Mouse (Mus musculus) common myeloid progenitor, adult 5-6 weeks (primary cell): ENCODE measurements at regions not wholly inside any gene's neighbourhood (a gene's known extent, or its start where the extent isn't known, plus 50 kb on each side); places are given as distances from the start of the nearest gene placed in this dataset.

Source experiments
- ATAC-seq: replicated peaks from 2 replicates; pipeline ENCODE4 v1.8.0; 2016; ENCODE audit warnings: low read depth, mild to moderate bottlenecking, moderate TSS enrichment, inconsistent platforms; ENCODE audit not compliant: poor library complexity, severe bottlenecking

DNA sequence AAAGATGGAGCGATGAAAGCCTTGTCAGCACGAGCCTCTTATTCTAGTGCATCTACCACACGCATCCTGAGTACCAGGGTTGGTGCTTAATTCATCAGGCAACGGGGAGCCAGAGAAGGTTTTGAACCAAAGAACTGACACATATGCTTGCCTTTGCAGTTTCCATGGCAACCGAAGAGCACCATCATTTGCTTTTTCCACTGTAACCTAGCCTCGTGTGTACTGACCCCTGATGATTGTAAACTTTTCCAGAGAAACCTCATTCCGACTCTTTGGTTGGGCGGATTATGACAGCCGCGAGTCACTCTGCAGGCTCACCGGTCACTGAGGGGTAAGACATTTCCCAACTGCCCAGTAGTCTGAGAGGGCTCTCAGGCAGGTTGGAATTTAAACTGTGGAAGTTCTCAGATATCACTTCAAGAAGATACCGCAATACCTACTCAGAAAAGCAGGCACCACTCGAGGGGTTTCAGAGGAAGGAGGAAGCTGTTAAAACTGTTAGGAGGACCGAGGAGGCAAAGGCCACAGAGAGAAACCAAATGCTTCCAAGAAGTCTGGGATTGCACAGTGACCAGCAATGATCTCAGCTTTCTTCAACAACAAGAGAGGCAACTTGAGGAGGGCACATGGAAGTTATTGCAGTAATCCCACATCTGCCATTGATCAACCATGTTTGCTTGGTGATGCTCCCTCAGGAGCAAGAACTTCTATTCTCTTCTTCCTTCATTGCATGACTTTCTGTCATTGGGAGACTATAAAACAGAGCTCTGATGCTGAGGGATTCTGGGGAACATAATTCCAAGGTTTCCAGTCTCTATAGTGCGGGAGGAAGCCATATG is 117.8 kb downstream of the Cartpt start:
- ATAC-seq = no peak

DNA sequence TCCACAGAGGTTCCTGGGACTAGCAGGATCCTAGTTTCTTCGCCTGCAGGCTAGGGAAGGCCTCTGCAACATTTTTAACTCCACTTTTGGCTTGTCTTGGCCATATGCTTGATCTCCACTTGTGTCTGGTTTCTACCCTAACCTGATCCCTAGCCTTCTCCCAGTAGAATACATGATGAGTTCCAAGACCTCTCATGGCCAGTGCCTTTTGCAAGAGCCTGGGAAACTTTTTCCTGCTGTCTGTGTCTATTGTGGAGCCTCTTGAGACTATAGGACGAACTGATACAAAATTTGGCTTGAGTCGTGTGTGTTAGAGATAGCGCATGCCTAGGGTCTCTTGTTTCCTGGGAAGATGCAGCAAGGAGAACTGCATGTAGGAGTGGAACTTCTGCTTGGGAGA is 119.3 kb downstream of the Cartpt start:
- no peak for ATAC-seq

- no peak for ATAC-seq
These were observed 120.0 kb downstream of the Cartpt start for GRCm38 (mm10) chr13:99780751-99781460.

DNA sequence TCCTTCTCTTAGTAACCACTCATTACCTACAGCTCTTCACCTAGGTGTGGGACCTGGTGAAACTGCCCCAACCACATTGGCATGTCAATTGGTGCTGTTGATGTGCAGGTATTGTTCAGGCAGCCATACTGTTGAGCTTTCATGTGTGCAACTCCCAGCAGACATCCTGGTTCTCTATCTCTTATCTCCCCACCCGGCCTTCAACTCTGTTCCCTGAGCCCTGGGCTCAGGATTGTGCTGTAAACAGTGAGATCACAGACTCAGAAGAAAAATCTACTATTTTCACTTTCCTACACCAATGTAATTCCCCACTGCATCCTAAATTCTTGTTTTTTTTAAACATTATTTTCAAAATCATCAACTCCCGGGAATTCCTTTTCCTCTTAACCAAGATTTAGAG is 122.1 kb downstream of the Cartpt start:
- ATAC-seq = no peak

DNA sequence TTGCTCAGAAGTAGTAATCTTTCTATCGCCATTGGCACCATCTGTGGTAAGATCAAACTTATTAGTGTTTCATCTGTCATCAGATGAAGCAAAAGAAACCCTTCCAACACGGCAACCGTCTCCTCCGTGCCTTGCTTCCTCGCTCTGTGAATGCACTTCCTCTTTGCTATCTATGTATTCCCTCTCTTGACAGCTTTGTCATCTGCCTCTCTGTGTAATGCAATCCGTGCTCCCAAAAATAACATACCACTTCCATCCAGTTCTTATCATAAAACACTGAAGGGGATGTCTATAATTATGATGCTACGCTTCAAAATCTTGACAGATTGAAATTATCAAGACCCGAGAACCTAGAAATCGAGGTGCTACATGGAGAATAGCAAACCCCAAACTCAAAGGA is 123.2 kb downstream of the Cartpt start:
- ATAC-seq = no peak

- ATAC-seq = no peak
These were observed 134.9 kb downstream of the Cartpt start for GRCm38 (mm10) chr13:99765965-99766364.

DNA sequence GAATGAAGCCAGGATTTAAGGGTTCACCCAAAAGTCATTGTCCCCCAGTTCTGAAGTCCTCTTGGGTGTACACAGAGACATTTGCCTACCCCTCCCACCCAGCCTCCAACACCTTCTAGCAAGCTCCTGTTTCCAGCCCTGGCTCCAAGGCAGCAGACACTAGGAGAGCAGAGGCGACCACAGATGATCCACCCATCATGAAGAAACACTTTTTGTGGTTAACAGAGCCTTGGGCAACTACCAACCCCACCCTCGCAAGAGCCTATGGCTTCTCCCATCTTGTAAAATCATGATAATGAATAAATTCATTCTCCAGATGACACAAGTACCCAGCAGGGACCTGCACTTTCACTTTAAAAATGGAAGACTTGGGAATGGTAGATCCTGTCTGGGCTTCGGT is 136.1 kb downstream of the Cartpt start:
- no peak for ATAC-seq

- ATAC-seq = no peak
These were observed 136.7 kb downstream of the Cartpt start for GRCm38 (mm10) chr13:99764097-99764714.

- no peak for ATAC-seq
These were observed 139.0 kb downstream of the Cartpt start for GRCm38 (mm10) chr13:99761843-99762242.

- ATAC-seq = no peak
These were observed 139.5 kb downstream of the Cartpt start for GRCm38 (mm10) chr13:99761423-99761822.

DNA sequence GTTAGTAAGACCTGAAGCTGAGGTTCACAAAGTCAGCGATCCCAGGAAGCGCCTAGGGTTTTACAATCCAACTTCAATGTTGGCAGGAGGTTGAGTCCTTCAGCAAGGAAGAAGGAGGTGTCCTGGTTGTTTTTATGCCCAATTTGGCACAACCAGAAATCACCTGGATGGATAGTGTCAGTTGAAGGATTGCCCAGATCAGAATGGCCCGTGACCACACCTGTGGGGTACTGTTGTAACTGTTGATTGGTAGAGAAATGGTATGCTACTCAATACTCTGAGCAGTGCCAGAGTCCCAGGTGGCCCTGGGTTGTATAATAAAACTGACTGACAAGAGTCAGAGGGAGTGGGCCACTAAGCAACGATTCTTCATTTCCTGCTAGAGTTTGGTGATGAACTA is 140.2 kb downstream of the Cartpt start:
- ATAC-seq = no peak

DNA sequence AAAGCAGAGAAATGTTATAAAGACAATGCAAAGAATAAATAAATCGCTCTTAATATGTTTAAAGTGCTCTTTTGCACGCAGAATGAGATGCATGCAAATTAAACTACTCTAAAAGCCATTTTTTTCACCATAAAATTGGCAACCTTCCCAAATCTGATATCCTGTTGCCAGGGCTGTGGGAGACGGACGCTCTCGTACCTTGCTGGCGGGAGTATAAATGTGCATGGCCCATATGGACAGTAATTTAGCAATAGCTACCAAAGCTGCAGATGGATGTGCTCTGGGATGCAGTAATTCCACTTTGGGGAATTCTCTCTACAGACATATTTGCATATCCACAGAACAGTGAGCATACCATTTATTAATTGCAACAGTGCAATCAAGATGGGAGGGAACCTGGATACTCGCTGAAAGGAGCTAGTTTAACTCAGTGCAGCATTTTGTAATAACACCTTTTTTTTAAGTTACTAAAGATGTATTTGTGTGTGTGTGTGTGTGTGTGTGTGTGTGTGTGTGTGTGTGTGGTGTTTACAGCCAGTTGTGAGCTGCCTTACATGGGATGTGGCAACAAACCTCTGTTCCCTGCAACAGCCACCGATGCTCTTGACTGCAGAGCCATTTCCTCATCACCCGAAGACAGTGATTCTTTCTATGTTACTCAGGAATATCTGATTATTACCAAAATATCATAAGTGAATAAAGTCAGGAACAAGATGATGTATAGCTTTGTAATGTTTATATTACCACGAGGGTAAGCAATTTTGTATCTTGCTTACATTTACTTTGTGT is 141.4 kb downstream of the Cartpt start:
- no peak for ATAC-seq

DNA sequence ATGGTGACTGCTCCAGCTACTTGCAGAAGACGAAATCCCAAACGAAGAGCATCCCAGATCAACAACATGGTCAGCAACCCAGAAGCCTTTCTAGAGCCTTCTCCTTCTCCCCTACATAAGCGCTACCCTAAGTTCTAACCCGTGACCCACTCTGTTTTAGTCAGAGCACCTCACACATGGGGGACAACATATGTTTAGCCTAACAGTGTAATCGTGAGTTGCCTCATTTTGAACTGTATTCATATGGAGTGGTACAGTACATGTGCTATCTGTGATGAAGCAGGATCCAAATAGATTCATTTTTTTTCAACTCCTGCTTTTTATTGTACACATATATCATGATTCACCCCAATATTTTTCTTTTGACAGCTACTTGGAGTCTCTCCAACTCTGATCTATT is 146.2 kb downstream of the Cartpt start:
- ATAC-seq = no peak

- peak; percentile 89 for ATAC-seq
These were observed 146.6 kb downstream of the Cartpt start for GRCm38 (mm10) chr13:99754251-99754652.

- no peak for ATAC-seq
These were observed 147.4 kb downstream of the Cartpt start for GRCm38 (mm10) chr13:99753526-99753925.

GRCm38 (mm10) chr13:99750729-99751128 is 150.2 kb downstream of the Cartpt start:
- ATAC-seq = no peak

DNA sequence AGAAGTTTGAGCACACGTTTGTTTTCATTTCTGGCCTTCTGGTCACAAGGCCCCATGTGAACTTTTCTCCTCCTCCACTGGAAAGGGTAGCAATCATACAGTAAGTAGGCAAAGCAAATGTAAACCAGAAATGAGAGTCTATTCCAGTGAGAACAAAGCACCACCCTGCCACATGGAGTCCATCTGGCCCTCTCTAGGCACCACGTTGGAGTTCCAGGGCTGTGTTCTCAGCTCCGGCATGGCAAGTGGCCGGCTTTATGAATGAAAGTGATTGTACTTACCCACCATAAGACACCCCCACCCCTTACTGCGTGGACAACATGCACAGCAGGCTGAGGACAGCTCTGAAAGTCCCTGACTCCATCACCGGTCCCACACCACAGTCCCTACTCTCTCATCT is 151.5 kb downstream of the Cartpt start:
- no peak for ATAC-seq

GRCm38 (mm10) chr13:99748128-99748527 is 152.8 kb downstream of the Cartpt start:
- no peak for ATAC-seq

DNA sequence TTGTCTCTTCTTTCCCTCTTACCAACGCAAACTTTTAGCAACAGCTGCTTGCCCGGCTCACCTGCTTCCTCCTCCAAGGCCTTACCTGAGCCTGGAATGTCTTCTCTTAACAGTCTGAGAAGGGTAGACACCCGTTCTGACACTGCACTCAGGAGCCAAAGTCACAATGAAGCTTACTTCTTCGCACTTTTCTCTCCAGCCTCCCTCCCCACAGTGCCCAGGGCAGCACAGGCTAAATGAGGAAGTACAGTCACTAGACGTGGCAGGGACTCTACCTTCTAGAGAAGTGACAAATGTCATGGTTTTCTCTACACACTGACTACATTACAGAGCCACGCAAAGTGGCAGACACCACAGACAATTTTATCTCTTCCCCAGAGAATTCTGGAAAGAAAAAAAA is 155.4 kb downstream of the Cartpt start:
- ATAC-seq = peak; percentile 80

DNA sequence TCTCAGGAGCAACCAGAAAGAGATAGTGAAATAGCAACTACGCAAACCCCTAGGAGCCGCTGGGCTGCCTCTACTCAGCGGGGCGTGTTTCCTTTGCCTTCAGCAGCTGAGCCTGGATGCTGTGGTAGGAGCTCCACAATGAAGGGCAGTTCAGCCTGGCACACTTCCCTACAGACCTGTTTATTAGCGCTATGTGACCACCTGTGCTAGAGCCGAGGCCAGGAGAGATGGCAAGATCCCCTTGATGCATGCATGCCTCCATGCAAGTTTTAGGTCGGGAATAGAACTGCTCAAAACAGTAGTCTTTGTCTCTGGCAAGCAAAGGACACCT is 156.1 kb downstream of the Cartpt start:
- no peak for ATAC-seq
